Mouse (Mus musculus): Measurements from ENCODE around the gene Dock1. TPM values are rescaled to one million over a fixed set of nuclear protein-coding genes. Genes with fewer than 3 reads are reported as not detected.

The Dock1 gene
- polyA plus RNA-seq, 1 experiment from 2014 or later = 23.2 TPM

DNA sequence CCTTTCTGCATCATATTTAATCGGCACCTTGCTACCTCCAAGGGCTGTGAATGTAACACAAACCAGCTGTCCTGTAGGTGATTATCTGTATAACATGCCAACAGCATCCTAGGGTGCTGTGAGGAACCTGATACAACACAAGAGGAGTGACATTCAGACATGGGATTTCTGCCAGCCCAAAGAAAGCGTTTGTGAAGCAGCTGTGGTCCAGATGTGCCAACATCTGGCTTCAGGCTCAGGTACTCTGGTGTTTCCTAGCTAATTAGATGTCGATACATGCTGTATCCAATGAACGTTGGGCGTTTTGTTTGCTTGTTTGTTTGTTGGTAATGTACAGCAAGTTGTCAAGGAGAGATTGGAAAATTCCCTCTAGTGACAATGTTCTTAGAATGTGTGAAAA, 487.1 kb downstream of the Dock1 start:
- no peak overlapping the region for H3K27ac ChIP-seq (replicated peaks in 1 of 2; ENCODE audit: control insufficient read depth in 1 of 2, insufficient read depth in 1 of 2, low read depth in 2 of 2, low read length in 2 of 2)
- H3K9me3 ChIP-seq (ENCODE audit: control insufficient read depth, low read length) = no peaks in the 10 kb centered on the region
- no peaks in the 10 kb centered on the region for H3K4me1 ChIP-seq (ENCODE audit: control insufficient read depth in 2 of 2, insufficient read depth in 2 of 2, low read length in 2 of 2)
- 81% methylated on average over 5 of the region's 5 CpGs for whole genome bisulfite sequencing
- no peaks in the 10 kb centered on the region for H3K27me3 ChIP-seq (ENCODE audit: control insufficient read depth, insufficient read depth, low read length)
- no peak for ATAC-seq (ENCODE audit: insufficient number of reproducible peaks, insufficient read depth, low FRiP score, low read depth)
- H3K36me3 ChIP-seq (ENCODE audit: control insufficient read depth, insufficient read depth, low read length) = peaks cover 17% of the 10 kb centered on the region
- no peak overlapping the region for H3K4me2 ChIP-seq (ENCODE audit: low read length)
- H3K9ac ChIP-seq (ENCODE audit: low read length) = no peak overlapping the region
- H3K4me3 ChIP-seq (ENCODE audit: control insufficient read depth in 1 of 2, insufficient read depth in 1 of 2, low read depth in 1 of 2, low read length in 2 of 2) = no peak overlapping the region

DNA sequence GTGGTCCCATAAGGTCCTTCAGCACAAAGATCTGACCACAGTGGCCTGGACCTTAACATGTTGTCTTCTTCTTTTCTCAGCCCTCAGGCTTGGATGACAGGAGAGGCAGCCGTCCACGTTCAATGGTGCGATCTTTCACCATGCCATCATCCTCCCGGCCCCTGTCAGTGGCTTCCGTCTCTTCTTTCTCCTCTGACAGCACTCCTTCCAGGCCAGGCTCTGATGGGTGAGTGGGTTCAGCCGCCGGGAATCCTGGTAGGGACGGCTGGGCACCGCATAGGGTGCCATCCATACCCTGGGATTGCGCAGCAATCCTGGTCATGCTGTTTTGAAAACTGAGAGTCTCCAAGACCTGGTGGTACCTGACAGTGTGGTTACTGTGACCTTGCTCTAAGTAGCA, 487.9 kb downstream of the Dock1 start:
- peaks cover 20% of the 10 kb centered on the region for H3K36me3 ChIP-seq (ENCODE audit: control insufficient read depth, insufficient read depth, low read length)
- H3K9me3 ChIP-seq (ENCODE audit: control insufficient read depth, low read length) = no peaks in the 10 kb centered on the region
- H3K27ac ChIP-seq (replicated peaks in 1 of 2; ENCODE audit: control insufficient read depth in 1 of 2, insufficient read depth in 1 of 2, low read depth in 2 of 2, low read length in 2 of 2) = no peak overlapping the region
- no peaks in the 10 kb centered on the region for H3K4me1 ChIP-seq (ENCODE audit: control insufficient read depth in 2 of 2, insufficient read depth in 2 of 2, low read length in 2 of 2)
- no peak overlapping the region for H3K9ac ChIP-seq (ENCODE audit: low read length)
- H3K27me3 ChIP-seq (ENCODE audit: control insufficient read depth, insufficient read depth, low read length) = no peaks in the 10 kb centered on the region
- H3K4me3 ChIP-seq (ENCODE audit: control insufficient read depth in 1 of 2, insufficient read depth in 1 of 2, low read depth in 1 of 2, low read length in 2 of 2) = no peak overlapping the region
- 88% methylated on average over 10 of the region's 10 CpGs for WGBS
- no peak overlapping the region for H3K4me2 ChIP-seq (ENCODE audit: low read length)
- no peak for ATAC-seq (ENCODE audit: insufficient number of reproducible peaks, insufficient read depth, low FRiP score, low read depth)

DNA sequence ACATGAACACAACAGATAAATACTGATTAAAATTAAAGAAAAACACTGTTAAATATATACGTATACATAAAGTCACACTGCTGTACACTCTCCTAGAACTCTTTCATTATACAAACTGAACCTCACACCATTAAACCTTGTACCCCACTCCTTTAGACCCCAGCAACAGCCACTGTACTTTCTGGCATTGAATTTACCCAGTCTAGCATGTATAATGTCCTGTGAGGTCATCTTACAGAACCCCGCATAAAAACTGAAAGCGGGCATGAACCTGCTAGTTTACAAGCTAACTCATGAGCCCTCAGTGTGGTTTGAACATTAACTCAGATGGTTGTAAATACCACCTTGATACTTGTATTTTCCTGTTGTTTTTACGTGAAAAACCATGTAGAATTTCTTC, 489.2 kb downstream of the Dock1 start:
- Histone ChIP-seq H3K4me1 (ENCODE audit: control insufficient read depth in 2 of 2, insufficient read depth in 2 of 2, low read length in 2 of 2) (no peaks in the 10 kb centered on the region), H3K4me3 (ENCODE audit: control insufficient read depth in 1 of 2, insufficient read depth in 1 of 2, low read depth in 1 of 2, low read length in 2 of 2) (no peak overlapping the region), H3K36me3 (ENCODE audit: control insufficient read depth, insufficient read depth, low read length) (peaks cover 30% of the 10 kb centered on the region), H3K9me3 (ENCODE audit: control insufficient read depth, low read length) (no peaks in the 10 kb centered on the region), H3K27ac (replicated peaks in 1 of 2; ENCODE audit: control insufficient read depth in 1 of 2, insufficient read depth in 1 of 2, low read depth in 2 of 2, low read length in 2 of 2) (no peak overlapping the region), H3K27me3 (ENCODE audit: control insufficient read depth, insufficient read depth, low read length) (no peaks in the 10 kb centered on the region), H3K9ac (ENCODE audit: low read length) (no peak overlapping the region), H3K4me2 (ENCODE audit: low read length) (no peak overlapping the region)
- WGBS = 94% methylated on average over 4 of the region's 4 CpGs
- no peak for ATAC-seq (ENCODE audit: insufficient number of reproducible peaks, insufficient read depth, low FRiP score, low read depth)

DNA sequence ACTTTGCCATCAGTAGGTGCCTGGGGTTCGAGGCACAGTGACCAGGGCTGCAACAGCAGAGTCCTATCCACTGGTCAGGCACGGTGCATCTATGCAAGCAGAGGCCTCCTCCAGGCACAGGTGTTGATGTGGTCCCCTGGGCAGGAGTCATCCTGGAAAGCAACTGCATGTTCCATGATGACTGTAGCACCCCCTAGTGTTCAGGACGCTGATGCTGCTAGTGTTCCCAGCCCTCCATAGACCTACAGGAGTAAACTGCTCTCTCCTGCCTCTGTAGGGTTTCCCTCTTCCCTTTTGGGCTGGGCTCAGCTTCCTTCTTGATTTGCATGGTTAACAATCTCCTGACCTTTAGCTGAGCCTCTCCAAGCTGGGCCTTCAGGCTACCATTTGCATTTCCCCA, 494.7 kb downstream of the Dock1 start:
- Histone ChIP-seq H3K4me2 (ENCODE audit: low read length) (no peak overlapping the region), H3K9ac (ENCODE audit: low read length) (no peak overlapping the region), H3K4me3 (ENCODE audit: control insufficient read depth in 1 of 2, insufficient read depth in 1 of 2, low read depth in 1 of 2, low read length in 2 of 2) (no peak overlapping the region), H3K36me3 (ENCODE audit: control insufficient read depth, insufficient read depth, low read length) (peaks cover 58% of the 10 kb centered on the region), H3K4me1 (ENCODE audit: control insufficient read depth in 2 of 2, insufficient read depth in 2 of 2, low read length in 2 of 2) (no peaks in the 10 kb centered on the region), H3K9me3 (ENCODE audit: control insufficient read depth, low read length) (no peaks in the 10 kb centered on the region), H3K27me3 (ENCODE audit: control insufficient read depth, insufficient read depth, low read length) (no peaks in the 10 kb centered on the region), H3K27ac (replicated peaks in 1 of 2; ENCODE audit: control insufficient read depth in 1 of 2, insufficient read depth in 1 of 2, low read depth in 2 of 2, low read length in 2 of 2) (no peak overlapping the region)
- 32% methylated on average over 3 of the region's 3 CpGs for WGBS
- ATAC-seq (ENCODE audit: insufficient number of reproducible peaks, insufficient read depth, low FRiP score, low read depth) = no peak

DNA sequence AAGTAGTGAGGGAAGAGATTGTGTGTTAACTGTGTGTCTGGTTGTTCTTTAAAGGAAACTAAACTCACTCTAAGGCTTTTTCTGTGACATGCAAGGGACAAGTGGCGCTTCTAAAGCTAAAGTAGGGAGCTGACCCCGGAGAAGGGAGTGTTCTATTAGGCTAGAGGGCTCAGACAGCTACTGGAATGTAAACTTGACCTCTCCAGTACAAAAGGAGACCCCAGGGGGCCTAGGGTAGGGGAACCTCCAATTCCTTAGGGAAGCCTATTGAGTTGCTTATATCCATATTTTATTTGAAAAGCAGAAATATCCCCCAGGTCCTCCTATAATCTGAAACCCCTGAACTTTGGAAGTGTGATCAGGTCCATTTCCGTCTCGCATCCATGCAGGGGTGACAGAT, 499.5 kb downstream of the Dock1 start:
- Histone ChIP-seq H3K27me3 (ENCODE audit: control insufficient read depth, insufficient read depth, low read length) (no peaks in the 10 kb centered on the region), H3K4me2 (ENCODE audit: low read length) (no peak overlapping the region), H3K36me3 (ENCODE audit: control insufficient read depth, insufficient read depth, low read length) (peaks cover 45% of the 10 kb centered on the region), H3K27ac (replicated peaks in 1 of 2; ENCODE audit: control insufficient read depth in 1 of 2, insufficient read depth in 1 of 2, low read depth in 2 of 2, low read length in 2 of 2) (no peak overlapping the region), H3K4me1 (ENCODE audit: control insufficient read depth in 2 of 2, insufficient read depth in 2 of 2, low read length in 2 of 2) (no peaks in the 10 kb centered on the region; a peak in 1 of 4 replicates), H3K9ac (ENCODE audit: low read length) (no peak overlapping the region), H3K4me3 (ENCODE audit: control insufficient read depth in 1 of 2, insufficient read depth in 1 of 2, low read depth in 1 of 2, low read length in 2 of 2) (no peak overlapping the region), H3K9me3 (ENCODE audit: control insufficient read depth, low read length) (no peaks in the 10 kb centered on the region)
- 90% methylated on average over 4 of the region's 4 CpGs for WGBS
- ATAC-seq (ENCODE audit: insufficient number of reproducible peaks, insufficient read depth, low FRiP score, low read depth) = no peak

DNA sequence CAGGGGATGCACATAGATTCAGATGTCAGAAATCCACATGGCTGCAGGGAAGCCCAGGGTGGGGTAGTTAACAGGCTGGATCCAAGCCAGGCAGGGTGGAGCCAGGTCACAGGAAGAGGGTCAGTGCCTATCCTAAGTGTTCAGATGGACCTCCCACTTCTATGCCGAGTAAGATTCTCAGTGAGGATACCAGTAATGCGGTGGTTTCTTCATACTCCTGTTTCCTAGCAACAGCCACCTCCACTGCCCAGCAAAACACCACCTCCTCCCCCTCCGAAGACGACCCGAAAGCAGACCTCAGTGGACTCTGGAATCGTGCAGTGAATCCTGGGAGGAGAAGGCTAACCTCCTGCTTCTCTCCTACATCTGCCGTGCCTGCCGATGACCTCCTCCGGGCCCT, 501.8 kb downstream of the Dock1 start:
- Histone ChIP-seq H3K9ac (ENCODE audit: low read length) (no peak overlapping the region), H3K9me3 (ENCODE audit: control insufficient read depth, low read length) (no peaks in the 10 kb centered on the region), H3K4me2 (ENCODE audit: low read length) (no peak overlapping the region), H3K27ac (replicated peaks in 1 of 2; ENCODE audit: control insufficient read depth in 1 of 2, insufficient read depth in 1 of 2, low read depth in 2 of 2, low read length in 2 of 2) (no peak overlapping the region), H3K4me3 (ENCODE audit: control insufficient read depth in 1 of 2, insufficient read depth in 1 of 2, low read depth in 1 of 2, low read length in 2 of 2) (no peak overlapping the region), H3K4me1 (ENCODE audit: control insufficient read depth in 2 of 2, insufficient read depth in 2 of 2, low read length in 2 of 2) (no peaks in the 10 kb centered on the region; a peak in 1 of 4 replicates), H3K27me3 (ENCODE audit: control insufficient read depth, insufficient read depth, low read length) (no peaks in the 10 kb centered on the region), H3K36me3 (ENCODE audit: control insufficient read depth, insufficient read depth, low read length) (peaks cover 35% of the 10 kb centered on the region)
- 55% methylated on average over 9 of the region's 9 CpGs for WGBS
- no peak for ATAC-seq (ENCODE audit: insufficient number of reproducible peaks, insufficient read depth, low FRiP score, low read depth)

DNA sequence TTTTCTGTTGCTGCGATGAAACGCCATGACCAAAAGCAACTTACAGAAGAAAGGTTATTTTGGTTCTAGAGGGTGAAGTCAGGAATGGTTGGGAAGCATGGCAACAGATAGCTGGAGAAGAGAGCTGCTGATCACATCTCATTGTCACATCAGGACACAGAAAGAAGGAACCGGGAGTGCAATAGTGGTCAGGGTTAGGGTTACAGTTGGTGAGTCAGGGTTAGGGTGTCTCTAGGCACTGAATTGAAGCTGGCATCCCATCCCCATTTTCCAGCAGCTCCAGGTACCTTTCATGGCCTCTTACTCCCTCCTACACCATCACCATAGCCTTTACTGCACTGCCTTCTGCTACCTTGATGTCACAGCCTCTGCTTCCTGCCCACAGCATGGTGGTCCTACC, 523.7 kb downstream of the Dock1 start:
- Histone ChIP-seq H3K27me3 (ENCODE audit: control insufficient read depth, insufficient read depth, low read length) (no peaks in the 10 kb centered on the region), H3K9me3 (ENCODE audit: control insufficient read depth, low read length) (no peaks in the 10 kb centered on the region), H3K4me1 (ENCODE audit: control insufficient read depth in 2 of 2, insufficient read depth in 2 of 2, low read length in 2 of 2) (no peaks in the 10 kb centered on the region), H3K36me3 (ENCODE audit: control insufficient read depth, insufficient read depth, low read length) (no peaks in the 10 kb centered on the region), H3K27ac (replicated peaks in 1 of 2; ENCODE audit: control insufficient read depth in 1 of 2, insufficient read depth in 1 of 2, low read depth in 2 of 2, low read length in 2 of 2) (no peak overlapping the region), H3K4me2 (ENCODE audit: low read length) (no peak overlapping the region), H3K9ac (ENCODE audit: low read length) (no peak overlapping the region), H3K4me3 (ENCODE audit: control insufficient read depth in 1 of 2, insufficient read depth in 1 of 2, low read depth in 1 of 2, low read length in 2 of 2) (no peak overlapping the region)
- WGBS = 88% methylated on average over 3 of the region's 3 CpGs
- no peak for ATAC-seq (ENCODE audit: insufficient number of reproducible peaks, insufficient read depth, low FRiP score, low read depth)

DNA sequence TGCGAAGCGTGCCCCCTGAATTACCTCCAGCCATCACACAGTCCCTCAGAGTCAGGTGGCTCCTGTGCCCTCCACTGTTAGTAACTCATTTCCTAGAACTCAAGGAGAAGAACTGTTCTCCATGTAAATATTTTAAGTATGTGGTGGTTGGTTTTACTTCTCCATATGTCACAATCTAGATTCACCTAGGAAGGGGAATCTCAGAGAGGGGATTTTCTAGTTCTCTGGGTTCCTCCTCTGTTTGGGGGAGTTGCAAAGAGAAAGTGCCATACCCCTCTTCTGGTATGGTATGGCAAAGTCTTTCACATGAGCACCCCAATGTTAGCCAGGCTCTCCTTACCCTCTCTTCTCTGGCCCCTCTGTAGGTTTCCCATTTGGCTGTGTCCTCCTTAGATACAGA, 525.2 kb downstream of the Dock1 start:
- no peaks in the 10 kb centered on the region for H3K27me3 ChIP-seq (ENCODE audit: control insufficient read depth, insufficient read depth, low read length)
- no peaks in the 10 kb centered on the region for H3K36me3 ChIP-seq (ENCODE audit: control insufficient read depth, insufficient read depth, low read length)
- no peak overlapping the region for H3K27ac ChIP-seq (replicated peaks in 1 of 2; ENCODE audit: control insufficient read depth in 1 of 2, insufficient read depth in 1 of 2, low read depth in 2 of 2, low read length in 2 of 2)
- no peak overlapping the region for H3K4me3 ChIP-seq (ENCODE audit: control insufficient read depth in 1 of 2, insufficient read depth in 1 of 2, low read depth in 1 of 2, low read length in 2 of 2)
- H3K9ac ChIP-seq (ENCODE audit: low read length) = no peak overlapping the region
- H3K4me1 ChIP-seq (ENCODE audit: control insufficient read depth in 2 of 2, insufficient read depth in 2 of 2, low read length in 2 of 2) = no peaks in the 10 kb centered on the region
- no peak overlapping the region for H3K4me2 ChIP-seq (ENCODE audit: low read length)
- ATAC-seq (ENCODE audit: insufficient number of reproducible peaks, insufficient read depth, low FRiP score, low read depth) = no peak
- WGBS = 89% methylated on average over 2 of the region's 2 CpGs
- H3K9me3 ChIP-seq (ENCODE audit: control insufficient read depth, low read length) = no peaks in the 10 kb centered on the region
